10 mouse cellular contexts compared by ENCODE assay signal in genomic region chr8:25441057-25441441, GRCm38 (mm10).
A peak's percentile ranks its signal among the peaks of the same experiment; 100 is the strongest.
DNase-seq lines count a peak whose midpoint lies in the region; ATAC-seq and TF ChIP-seq lines count a peak whose summit lies in the region.
"Had no signal": no experiment of that assay in that cellular context is flagged by ENCODE, and none has a peak within 500 bp of the region (broad histone marks: within the 10 kb centered on the region; RNA-seq: fewer than 3 reads in every experiment).

No protein-coding gene starts in this region.

- peak overlapping the region; percentile 48 for H3K4me2 ChIP-seq in lung, embryonic 14.5 days
- peak overlapping the region; percentile 33 for H3K4me2 ChIP-seq in intestine, embryonic 15.5 days (replicated peaks)
- peak overlapping the region; percentile 29 for H3K4me2 ChIP-seq in stomach, embryonic 14.5 days (replicated peaks; ENCODE audit: low read depth, low read length)

- no peaks in the 10 kb centered on the region for H3K36me3 ChIP-seq in heart, embryonic 10.5 days
- no peaks in the 10 kb centered on the region for H3K36me3 ChIP-seq in lung, embryonic 14.5 days (ENCODE audit: insufficient read depth)
- no peaks in the 10 kb centered on the region for H3K36me3 ChIP-seq in intestine, embryonic 15.5 days
- H3K36me3 ChIP-seq in stomach, embryonic 14.5 days (ENCODE audit: control insufficient read depth, insufficient read depth, low read length), result no peaks in the 10 kb centered on the region

- DNase-seq in heart, embryonic 10.5 days (ENCODE audit: low spot score), result no peak
- DNase-seq in heart, postnatal 10 days, result no peak
- peak; percentile 44 for DNase-seq in lung, embryonic 14.5 days
- DNase-seq in lung, postnatal 4 days, result no peak
- no peak for DNase-seq in adrenal gland, postnatal 4 days (ENCODE audit: low spot score in 2 of 2)
- no peak for DNase-seq in frontal cortex, adult 2 months (ENCODE audit: extremely low spot score in 1 of 2, low spot score in 1 of 2)
- DNase-seq: liver had no signal

- no peak for TF ChIP-seq CTCF in lung, embryonic 14.5 days (IDR thresholded peaks at IDR 0.05; ENCODE audit: low read depth)

- intact Hi-C loops in heart, postnatal 10 days (cut with DNase I), result no loop called here

- peaks cover 20% of the 10 kb centered on the region for H3K4me1 ChIP-seq in heart, embryonic 10.5 days
- no peaks in the 10 kb centered on the region for H3K4me1 ChIP-seq in lung, embryonic 14.5 days (ENCODE audit: insufficient read depth)
- H3K4me1 ChIP-seq in intestine, embryonic 15.5 days (replicated peaks), result no peaks in the 10 kb centered on the region; the same call in 1 of the 2 replicates
- H3K4me1 ChIP-seq in stomach, embryonic 14.5 days (ENCODE audit: control insufficient read depth, insufficient read depth, low read length), result peaks cover 10% of the 10 kb centered on the region

- no peak overlapping the region for H3K27ac ChIP-seq in heart, embryonic 10.5 days
- H3K27ac ChIP-seq in lung, embryonic 14.5 days (ENCODE audit: low read depth), result peak overlapping the region; percentile 73; the same call in 1 of the 2 replicates
- no peak overlapping the region for H3K27ac ChIP-seq in intestine, embryonic 15.5 days
- no peak overlapping the region for H3K27ac ChIP-seq in stomach, embryonic 14.5 days (ENCODE audit: low read length)

- no peak overlapping the region for H3K9ac ChIP-seq in lung, embryonic 14.5 days
- no peak overlapping the region for H3K9ac ChIP-seq in intestine, embryonic 15.5 days
- H3K9ac ChIP-seq in stomach, embryonic 14.5 days (replicated peaks; ENCODE audit: low read depth, low read length), result no peak overlapping the region

- H3K4me3 ChIP-seq in heart, embryonic 10.5 days, result peak overlapping the region; percentile 36
- no peak overlapping the region for H3K4me3 ChIP-seq in lung, embryonic 14.5 days (ENCODE audit: low read depth, low read length)
- no peak overlapping the region for H3K4me3 ChIP-seq in intestine, embryonic 15.5 days (replicated peaks)
- H3K4me3 ChIP-seq in stomach, embryonic 14.5 days (ENCODE audit: low read depth, low read length), result no peak overlapping the region

- WGBS in heart, embryonic 10.5 days, result 47% methylated on average over 6 of the region's 6 CpGs
- 31% methylated on average over 6 of the region's 6 CpGs for WGBS in lung, embryonic 14.5 days
- 19% methylated on average over 6 of the region's 6 CpGs for WGBS in intestine, embryonic 15.5 days
- 31% methylated on average over 6 of the region's 6 CpGs for WGBS in stomach, embryonic 14.5 days

- H3K27me3 ChIP-seq in heart, embryonic 10.5 days (ENCODE audit: insufficient read depth, poor library complexity, severe bottlenecking), result 0 out of 2 replicates have a peak, but pooled peaks cover 6% of the 10 kb centered on the region
- H3K27me3 ChIP-seq in lung, embryonic 14.5 days (ENCODE audit: insufficient read depth, low read length), result no peaks in the 10 kb centered on the region
- H3K27me3 ChIP-seq in intestine, embryonic 15.5 days (replicated peaks), result no peaks in the 10 kb centered on the region
- H3K27me3 ChIP-seq in stomach, embryonic 14.5 days (ENCODE audit: control insufficient read depth, insufficient read depth, low read length), result no peaks in the 10 kb centered on the region

- H3K9me3 ChIP-seq in heart, embryonic 10.5 days, result no peaks in the 10 kb centered on the region
- no peaks in the 10 kb centered on the region for H3K9me3 ChIP-seq in lung, embryonic 14.5 days (ENCODE audit: low read depth, low read length)
- H3K9me3 ChIP-seq in intestine, embryonic 15.5 days, result no peaks in the 10 kb centered on the region
- no peaks in the 10 kb centered on the region for H3K9me3 ChIP-seq in stomach, embryonic 14.5 days (ENCODE audit: control insufficient read depth, low read depth, low read length)
- H3K9me3 ChIP-seq: megakaryocyte, embryonic 14.5 days had no signal

- peak; percentile 21; the same call in 1 of the 2 replicates for ATAC-seq in lung, embryonic 14.5 days (ENCODE audit: insufficient read depth)
- no peak for ATAC-seq in intestine, embryonic 15.5 days
- ATAC-seq in stomach, embryonic 14.5 days (ENCODE audit: insufficient number of reproducible peaks, insufficient read depth, low FRiP score, low read depth), result no peak
